Mouse (Mus musculus) midbrain, postnatal 0 days (tissue): Measurements from ENCODE around the gene Fam241a. TPM values are rescaled to one million over a fixed set of nuclear protein-coding genes. Genes with fewer than 3 reads are reported as not detected.

Source experiments
- ATAC-seq: fragments of 200-750 bp; cut with Nextera tagmentation; 2 replicates; pipeline ENCODE4 v1.8.0; 2017; ENCODE audit warnings: moderate number of reproducible peaks, mild to moderate bottlenecking, moderate TSS enrichment, moderate library complexity; ENCODE audit not compliant: low FRiP score
- DNase-seq: peaks from one replicate; pipeline ENCODE4 v3.0.0-alpha.2; 2015; ENCODE audit warnings: low spot score
- H3K27ac ChIP-seq: fragments of 300-500 bp; sonication (generic); 2 replicates; pipeline ENCODE4 v1.5.1; 2014; ENCODE audit warnings: low read depth, mild to moderate bottlenecking, low read length, mixed read lengths
- H3K27me3 ChIP-seq: fragments of 300-500 bp; sonication (generic); 2 replicates; pipeline ENCODE4 v1.6.1; 2014; ENCODE audit warnings: low read length, control low read depth, mixed read lengths; ENCODE audit not compliant: insufficient read depth
- H3K36me3 ChIP-seq: fragments of 300-500 bp; sonication (generic); 2 replicates; pipeline ENCODE4 v1.6.1; 2014; ENCODE audit warnings: low read length, control low read depth, mixed read lengths; ENCODE audit not compliant: insufficient read depth
- H3K4me1 ChIP-seq: fragments of 300-500 bp; sonication (generic); 2 replicates; pipeline ENCODE4 v1.6.1; 2014; ENCODE audit warnings: mild to moderate bottlenecking, control low read depth, antibody characterized with exemption, low read length, mixed read lengths; ENCODE audit not compliant: insufficient read depth
- H3K4me2 ChIP-seq: fragments of 300-500 bp; sonication (generic); 2 replicates; pipeline ENCODE4 v1.6.1; 2014; ENCODE audit warnings: low read depth, mild to moderate bottlenecking, low read length, mixed read lengths; ENCODE audit not compliant: poor library complexity, severe bottlenecking
- H3K4me3 ChIP-seq: fragments of 300-500 bp; sonication (generic); 2 replicates; pipeline ENCODE4 v1.5.1; 2014; ENCODE audit warnings: low read depth, mild to moderate bottlenecking, low read length, moderate library complexity
- H3K9ac ChIP-seq: fragments of 300-500 bp; sonication (generic); replicated peaks from 2 replicates; pipeline ENCODE4 v1.6.1; 2014; ENCODE audit warnings: mild to moderate bottlenecking, low read length, moderate library complexity, mixed read lengths; ENCODE audit not compliant: poor library complexity, severe bottlenecking
- H3K9me3 ChIP-seq: fragments of 300-500 bp; sonication (generic); 2 replicates; pipeline ENCODE4 v1.6.1; 2016; ENCODE audit warnings: low read length, control low read depth
- CTCF ChIP-seq: IDR thresholded peaks from 2 replicates; pipeline ENCODE4 v1.5.1; 2016; ENCODE audit warnings: antibody characterized with exemption, mild to moderate bottlenecking
- WGBS: fragments of 180-500 bp; shearing (Covaris S2); extraction: QIAGEN DNeasy Blood & Tissue Kit; methylation state at CpG from one replicate; pipeline ENCODE4 v1.1.7; 2014; 5-methylcytosine and 5-hydroxymethylcytosine counted together
- polyA plus RNA-seq: library from polyadenylated mRNA; unstranded; fragments of >200 nt; fragmentation: Nextera tagmentation; extraction: Ambion mirVana; gene quantifications from 2 replicates; pipeline ENCODE4 v1.2.1, GENCODE M21; 2015
- total RNA-seq: library from RNA; depleted of rRNA; stranded (reverse); fragments of >200 nt; gene quantifications from 2 replicates; pipeline ENCODE4 v1.2.3, GENCODE M21; 2014; rRNA removed

Fam241a gene
- total and polyA plus RNA-seq, 2 experiments from 2014 or later = 4.7 to 7.9 TPM

DNA sequence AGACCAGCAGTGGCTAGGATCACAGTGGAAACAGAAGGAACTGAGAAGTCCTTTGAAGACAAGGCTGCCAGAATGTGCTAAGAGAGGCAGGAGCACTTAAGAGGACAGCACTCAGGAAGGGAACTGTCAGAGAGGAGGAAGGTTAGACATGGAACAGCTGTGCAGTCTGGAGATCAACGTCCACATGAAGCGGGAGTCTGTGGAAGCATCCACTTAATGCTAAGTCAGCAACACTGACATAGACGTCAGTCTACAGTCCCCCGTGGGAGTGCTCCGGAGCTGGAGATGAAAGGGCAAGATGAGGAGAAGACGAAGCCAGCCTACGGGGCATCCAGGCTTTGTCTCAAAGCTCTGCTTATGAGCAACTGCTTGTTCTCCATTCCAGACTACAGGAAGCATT lies 69.0 kb downstream of the Fam241a start:
- Histone ChIP-seq H3K4me3 (no peak overlapping the region), H3K9me3 (no peaks in the 10 kb centered on the region), H3K36me3 (peaks cover 6% of the 10 kb centered on the region), H3K27me3 (no peaks in the 10 kb centered on the region), H3K4me1 (no peaks in the 10 kb centered on the region), H3K9ac (no peak overlapping the region), H3K27ac (no peak overlapping the region; the same call in 1 of the 2 replicates), H3K4me2 (no peak overlapping the region; the same call in 1 of the 2 replicates)
- ATAC-seq = 0 out of 2 replicates have a peak, but pooled peaks have one; percentile 24
- DNase-seq = no peak
- TF ChIP-seq CTCF = no peak
- 38% methylated on average over 7 of the region's 7 CpGs for WGBS

DNA sequence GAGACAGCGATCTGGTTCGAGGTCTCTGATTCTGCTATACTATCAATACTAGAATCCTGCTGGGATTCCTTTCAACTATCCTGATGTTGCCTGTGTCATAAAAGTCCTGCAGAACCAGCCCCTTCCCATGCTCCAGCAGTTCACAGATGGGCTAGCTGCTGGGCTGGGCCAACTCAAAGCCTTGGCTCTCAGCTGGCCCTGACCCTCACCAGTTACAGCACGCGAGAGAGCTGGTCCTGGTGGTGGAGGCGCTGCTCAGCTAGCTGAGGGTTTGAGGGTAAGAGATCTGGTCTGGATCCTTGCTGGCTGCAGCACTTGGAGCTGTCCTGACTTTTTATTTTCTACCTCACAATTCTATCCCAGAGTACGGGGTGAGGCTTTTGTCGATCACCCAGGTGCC lies 69.6 kb downstream of the Fam241a start:
- H3K9me3 ChIP-seq = no peaks in the 10 kb centered on the region
- no peak for DNase-seq
- H3K27ac ChIP-seq = no peak overlapping the region
- no peaks in the 10 kb centered on the region for H3K4me1 ChIP-seq
- no peak for TF ChIP-seq CTCF
- H3K4me3 ChIP-seq = no peak overlapping the region
- peaks cover 7% of the 10 kb centered on the region for H3K36me3 ChIP-seq
- no peak overlapping the region for H3K9ac ChIP-seq
- ATAC-seq = no peak
- H3K4me2 ChIP-seq = no peak overlapping the region
- H3K27me3 ChIP-seq = no peaks in the 10 kb centered on the region
- 79% methylated on average over 7 of the region's 7 CpGs for WGBS

DNA sequence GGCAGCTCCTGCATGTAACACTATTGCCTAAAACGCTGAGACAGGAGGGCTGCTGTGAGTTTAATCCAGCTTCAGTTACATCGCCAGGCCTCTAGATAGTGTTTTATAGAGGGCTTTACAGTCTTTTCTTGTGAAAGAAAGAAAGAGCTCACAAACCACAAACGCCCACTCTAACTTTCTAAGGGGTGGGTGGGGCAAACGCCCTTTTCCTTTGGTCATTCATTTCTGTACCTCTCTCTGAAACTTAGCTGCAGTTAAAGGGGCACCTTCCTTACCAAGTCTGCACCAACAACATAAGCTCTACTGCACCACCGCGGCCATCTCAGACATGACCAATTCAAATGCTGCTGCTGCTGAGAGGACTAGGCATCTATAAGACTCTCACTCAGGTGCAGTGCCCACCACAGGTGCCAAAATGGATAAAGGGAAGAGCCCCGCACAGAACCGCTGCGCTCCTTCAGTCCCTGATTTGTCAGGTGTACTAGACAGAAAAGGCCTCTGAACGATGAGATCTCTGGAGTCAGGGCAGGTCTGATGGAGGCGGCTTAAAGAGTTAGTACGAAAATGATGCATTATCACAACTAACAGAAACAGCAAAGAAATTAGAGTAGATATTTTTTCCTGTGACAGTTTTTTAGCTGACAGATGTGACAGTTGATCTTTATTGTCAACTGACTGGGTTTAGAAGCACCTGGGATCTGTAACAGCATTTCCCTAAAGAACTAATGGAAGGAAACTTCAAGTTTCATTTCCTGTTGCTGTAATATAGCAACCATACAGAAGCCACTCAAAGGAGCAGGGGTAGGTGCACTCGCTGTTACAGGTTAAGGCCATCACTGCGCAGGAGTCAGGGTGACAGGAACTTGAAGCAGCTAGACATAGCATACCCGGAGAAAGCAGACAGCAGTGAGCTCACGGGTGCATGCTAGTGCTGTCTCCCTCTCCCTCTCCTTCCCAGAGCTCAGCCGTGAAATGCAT lies 71.9 kb downstream of the Fam241a start:
- no peak for ATAC-seq
- no peaks in the 10 kb centered on the region for H3K27me3 ChIP-seq
- H3K4me2 ChIP-seq = no peak overlapping the region
- no peaks in the 10 kb centered on the region for H3K9me3 ChIP-seq
- no peak for DNase-seq
- no peak for TF ChIP-seq CTCF
- no peak overlapping the region for H3K4me3 ChIP-seq
- H3K36me3 ChIP-seq = peaks cover 22% of the 10 kb centered on the region
- no peak overlapping the region for H3K9ac ChIP-seq
- 79% methylated on average over 17 of the region's 17 CpGs for WGBS
- no peaks in the 10 kb centered on the region for H3K4me1 ChIP-seq
- no peak overlapping the region for H3K27ac ChIP-seq

DNA sequence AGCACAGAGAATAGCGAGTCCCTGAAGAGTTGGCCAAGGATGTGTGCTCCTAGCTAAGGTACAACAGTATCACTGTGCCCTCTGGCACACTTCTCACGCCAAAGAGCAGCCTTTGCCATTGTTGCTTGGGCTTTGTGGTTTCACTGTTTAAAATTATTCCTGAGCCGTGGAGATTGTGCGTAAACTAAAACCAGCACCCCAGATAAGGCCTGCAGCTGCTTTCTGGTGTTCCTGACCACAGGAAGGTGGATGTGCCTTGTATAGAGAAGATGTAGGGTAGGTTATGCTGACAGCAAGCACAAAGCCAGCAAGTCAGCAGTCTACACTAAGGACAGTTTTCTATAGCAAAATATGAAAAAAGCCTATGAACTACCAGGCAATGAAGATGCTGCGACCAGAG lies 74.9 kb downstream of the Fam241a start:
- DNase-seq = no peak
- ATAC-seq = no peak
- TF ChIP-seq CTCF = no peak
- no peaks in the 10 kb centered on the region for H3K9me3 ChIP-seq
- H3K27me3 ChIP-seq = no peaks in the 10 kb centered on the region
- no peak overlapping the region for H3K27ac ChIP-seq
- H3K4me1 ChIP-seq = no peaks in the 10 kb centered on the region
- 91% methylated on average over 5 of the region's 5 CpGs for WGBS
- H3K36me3 ChIP-seq = peaks cover 28% of the 10 kb centered on the region
- no peak overlapping the region for H3K9ac ChIP-seq
- H3K4me2 ChIP-seq = no peak overlapping the region
- H3K4me3 ChIP-seq = no peak overlapping the region

DNA sequence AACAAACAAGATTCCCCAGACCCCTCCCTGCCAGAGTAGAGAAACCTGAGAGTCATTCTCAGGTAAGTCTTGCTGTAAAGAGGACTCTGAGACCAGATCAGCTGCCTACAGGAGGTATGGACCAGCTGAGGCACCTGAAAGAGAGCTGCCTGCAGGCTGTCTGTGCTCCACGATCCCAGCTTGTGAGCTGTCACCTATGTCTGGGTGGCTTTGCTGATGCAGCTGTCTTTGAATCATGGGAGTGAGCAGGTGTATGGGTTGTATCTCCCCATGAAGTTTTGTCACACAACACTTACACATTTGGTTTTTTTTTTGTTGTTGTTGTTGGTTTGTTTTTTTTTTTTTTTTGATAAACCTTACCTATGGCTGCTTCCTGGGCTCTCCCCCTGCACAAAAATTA lies 75.7 kb downstream of the Fam241a start:
- Histone ChIP-seq H3K4me1 (no peaks in the 10 kb centered on the region), H3K36me3 (peaks cover 29% of the 10 kb centered on the region), H3K4me3 (no peak overlapping the region), H3K27ac (no peak overlapping the region), H3K9ac (no peak overlapping the region), H3K9me3 (no peaks in the 10 kb centered on the region), H3K4me2 (no peak overlapping the region), H3K27me3 (no peaks in the 10 kb centered on the region)
- DNase-seq (no peak), ATAC-seq (no peak)
- 93% methylated on average over 1 of the region's 1 CpGs for WGBS
- no peak for TF ChIP-seq CTCF

Other genes with a start within 250 kb of the Fam241a start
- 0.60 and 0.99 TPM in 2 replicates for gene Alpk1, start 115.8 kb downstream of the Fam241a start, total RNA-seq
- 0.20 and 0.25 TPM in 2 replicates for gene Alpk1, start 115.8 kb downstream of the Fam241a start, polyA plus RNA-seq
- gene Tifa, start 106.5 kb downstream of the Fam241a start, total RNA-seq = 1.4 and 2.6 TPM in 2 replicates
- 2.6 and 2.9 TPM in 2 replicates for gene Tifa, start 106.5 kb downstream of the Fam241a start, polyA plus RNA-seq
- 111 and 119 TPM in 2 replicates for gene Ap1ar, start 58.8 kb downstream of the Fam241a start, total RNA-seq
- 71.2 and 78.6 TPM in 2 replicates for gene Ap1ar, start 58.8 kb downstream of the Fam241a start, polyA plus RNA-seq